Mouse (Mus musculus): ENCODE measurements around the gene Cdc42bpg.
A peak's percentile ranks its signal among the peaks of the same experiment; 100 is the strongest.

The Cdc42bpg gene

DNA sequence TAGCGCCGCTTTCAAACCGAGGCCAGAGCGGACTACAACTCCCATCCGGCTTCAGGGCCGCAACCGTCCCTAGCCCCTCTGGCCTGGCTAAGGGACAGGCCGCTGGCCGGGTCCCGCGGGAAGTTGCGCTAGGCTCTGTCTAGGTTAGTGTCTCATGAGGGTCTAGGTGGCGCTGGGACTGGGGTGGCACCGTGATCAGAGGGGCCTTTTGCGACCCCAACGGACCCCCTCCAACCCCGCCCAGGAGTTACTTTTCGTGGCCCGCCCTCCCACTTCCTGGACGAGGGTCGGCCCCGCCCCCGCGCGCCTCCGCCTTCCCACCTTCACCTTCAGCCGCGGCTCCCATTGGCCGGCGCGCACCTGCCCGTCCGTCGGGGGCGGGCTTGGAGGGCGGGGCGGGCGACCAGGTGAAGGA is at the start of gene Cdc42bpg:
Gene Cdc42bpg (plus strand): TSS at position 320 of the 415 bp plus-strand sequence.
- peak; percentile 82 to 93 for DNase-seq

DNA sequence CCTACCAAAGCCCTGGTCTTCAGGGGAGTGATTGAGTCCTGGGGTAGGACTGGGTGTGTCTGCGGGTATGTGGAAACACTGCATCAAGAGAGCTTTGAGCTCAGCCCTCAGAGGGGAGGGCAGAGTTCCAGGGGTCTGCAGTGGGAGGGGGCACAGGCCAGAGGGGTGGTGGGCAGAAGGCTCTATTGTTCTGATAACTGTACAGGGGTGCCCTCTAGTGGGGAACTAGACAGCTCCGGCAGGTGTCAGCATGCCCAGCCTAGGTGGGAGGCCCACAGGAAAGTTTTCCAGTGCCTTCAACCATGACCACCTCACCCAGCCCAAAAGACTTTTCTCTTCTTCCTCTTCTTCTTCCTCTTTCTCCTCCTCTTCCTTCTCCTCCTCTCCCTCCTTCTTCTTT is 45.8 kb upstream of the Cdc42bpg start:
- DNase-seq = peak in 1 of 2 experiments; percentile 39

DNA sequence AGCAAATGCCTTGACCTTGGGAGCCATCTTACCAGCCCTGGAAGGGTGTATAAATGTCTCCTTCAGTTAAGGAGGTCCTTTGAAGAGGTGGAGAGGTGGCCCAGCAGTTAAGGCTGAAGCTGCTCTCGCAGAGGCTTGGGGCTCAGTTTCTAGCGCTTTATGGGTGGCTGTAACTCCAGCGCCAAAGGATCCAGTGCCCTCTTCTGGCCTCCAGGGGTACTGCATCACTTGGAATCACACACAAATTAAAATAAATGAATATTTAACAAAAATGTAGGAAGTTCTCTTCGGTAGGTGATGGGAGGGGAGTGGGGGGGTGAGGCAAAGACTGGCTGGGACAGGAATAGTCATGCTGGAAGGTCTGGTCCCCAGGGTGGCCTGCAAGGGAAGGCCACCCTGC is 45.3 kb upstream of the Cdc42bpg start:
- no peak for DNase-seq

DNA sequence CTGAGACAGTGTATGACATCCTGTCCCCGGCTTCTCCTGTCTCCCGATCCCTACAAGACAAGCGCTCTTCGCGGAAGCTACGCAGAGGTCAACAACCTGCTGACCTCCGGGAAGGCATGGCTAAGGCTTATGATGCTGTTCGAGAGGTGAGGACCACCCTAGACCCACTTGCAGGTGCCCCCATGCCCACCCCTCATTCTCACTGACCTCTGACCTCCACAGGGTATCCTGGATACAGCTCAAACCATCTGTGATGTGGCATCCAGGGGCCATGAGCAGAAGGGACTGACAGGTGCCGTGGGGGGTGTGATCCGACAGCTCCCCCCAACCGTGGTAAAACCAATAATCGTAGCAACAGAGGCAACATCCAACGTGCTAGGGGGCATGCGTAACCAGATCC is 44.9 kb upstream of the Cdc42bpg start:
- no peak for DNase-seq

DNA sequence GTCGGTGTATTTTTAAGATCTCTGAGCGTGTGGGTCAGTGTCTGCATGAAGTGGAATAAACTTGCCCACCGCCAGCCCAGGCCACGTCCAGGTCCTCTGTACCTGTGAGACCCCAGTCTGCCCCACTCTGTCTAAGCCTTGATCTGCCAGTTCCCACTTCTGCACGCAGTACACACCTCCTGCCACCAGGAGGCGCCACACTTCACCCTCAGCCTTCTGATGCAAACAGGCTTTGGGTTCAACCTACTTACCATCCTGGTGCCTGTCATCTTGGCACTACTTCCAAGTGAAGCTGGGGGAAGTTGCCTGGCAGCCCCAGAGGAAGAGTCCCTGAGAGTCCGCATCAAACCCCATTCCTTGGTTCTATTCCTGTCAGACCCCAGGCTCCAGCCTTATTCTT is 44.0 kb upstream of the Cdc42bpg start:
- peak; percentile 51 to 79 for DNase-seq

DNA sequence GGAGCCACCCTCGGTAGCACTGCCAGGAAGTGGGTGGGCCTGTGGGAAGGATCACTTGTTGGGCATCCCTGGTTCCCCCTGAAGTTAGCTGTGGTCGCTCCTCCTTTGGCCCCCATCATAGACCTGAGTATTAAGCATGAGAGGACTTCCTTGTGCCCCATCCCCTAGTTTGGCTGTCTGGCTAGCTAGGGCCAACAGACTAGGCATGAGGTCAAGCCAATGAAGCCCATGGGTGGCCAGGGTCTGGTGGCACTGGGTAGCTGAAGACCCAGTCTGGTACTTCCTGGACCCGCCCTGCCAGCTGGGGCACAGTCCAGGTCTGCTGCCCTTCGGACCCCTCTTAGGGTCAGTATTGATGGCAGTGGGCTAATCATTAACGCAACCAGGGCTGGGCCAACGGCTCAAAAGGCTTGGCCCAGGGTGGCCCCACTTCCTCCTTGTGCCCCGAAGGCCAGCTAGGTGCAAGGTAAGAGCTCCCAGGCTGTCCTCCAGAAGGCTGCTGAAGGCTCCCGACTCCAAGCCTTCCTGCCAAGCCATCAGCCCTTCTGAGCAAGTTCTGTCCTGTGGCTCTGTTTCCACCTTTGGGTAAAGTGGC is 43.3 kb upstream of the Cdc42bpg start:
- DNase-seq = no peak

DNA sequence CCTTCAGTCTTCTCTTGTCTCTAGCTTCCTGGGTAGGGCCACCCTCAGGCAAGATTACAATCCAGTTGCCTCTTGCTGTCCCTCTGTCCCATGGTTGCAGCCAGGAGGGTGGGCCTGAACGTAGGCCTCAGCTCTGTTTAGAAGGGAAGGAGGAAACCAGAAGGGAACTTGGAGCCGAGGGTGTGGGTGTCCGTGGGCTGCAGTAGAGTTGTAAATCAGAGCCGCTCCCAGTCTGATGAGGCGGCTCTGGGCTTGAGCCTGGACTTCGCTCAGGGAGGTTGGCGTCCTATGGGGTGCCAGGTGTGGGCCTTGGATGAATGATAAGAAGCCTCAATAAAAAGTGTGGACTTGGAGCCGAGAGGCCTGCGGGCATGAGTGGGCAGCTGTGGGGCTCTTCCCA is 42.1 kb upstream of the Cdc42bpg start:
- DNase-seq = no peak

DNA sequence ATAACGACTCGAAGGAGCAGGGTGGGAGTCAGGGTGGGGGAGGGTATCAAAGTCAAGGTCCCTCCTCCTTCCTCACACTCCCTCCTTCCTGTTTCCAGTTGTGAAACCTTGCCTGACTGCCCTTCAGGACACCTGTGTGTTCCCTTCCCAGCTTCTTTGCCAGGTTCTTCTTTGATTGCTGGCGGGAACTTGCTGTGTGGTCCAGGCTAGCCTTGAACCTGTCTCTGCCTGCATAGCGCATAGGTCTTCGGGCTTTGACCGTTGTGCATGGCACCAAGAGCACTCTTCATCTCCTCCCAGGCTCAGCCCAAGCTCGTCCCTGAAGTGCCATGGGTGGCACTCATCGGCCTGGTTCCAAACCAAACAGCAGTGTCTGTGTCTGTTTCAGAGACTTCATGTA is 41.3 kb upstream of the Cdc42bpg start:
- DNase-seq = no peak

DNA sequence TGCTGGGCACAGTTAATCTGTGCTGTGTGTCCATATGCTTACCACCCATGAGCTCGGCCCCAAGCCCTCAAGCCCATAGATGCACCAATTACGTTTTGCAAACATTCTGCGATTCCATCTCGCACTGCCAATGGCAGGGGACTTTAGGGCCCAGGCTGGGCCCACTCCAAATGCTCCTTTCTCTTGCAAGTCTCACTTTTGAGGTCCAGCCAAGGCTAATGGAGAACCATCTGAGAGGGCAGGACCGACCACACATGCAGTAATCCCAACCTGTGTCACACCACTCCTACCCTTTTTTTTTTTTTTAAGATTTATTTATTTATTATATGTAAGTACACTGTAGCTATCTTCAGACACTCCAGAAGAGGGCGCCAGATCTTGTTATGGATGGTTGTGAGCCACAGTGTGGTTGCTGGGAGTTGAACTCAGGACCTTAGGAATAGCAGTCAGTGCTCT is 40.5 kb upstream of the Cdc42bpg start:
- no peak for DNase-seq

DNA sequence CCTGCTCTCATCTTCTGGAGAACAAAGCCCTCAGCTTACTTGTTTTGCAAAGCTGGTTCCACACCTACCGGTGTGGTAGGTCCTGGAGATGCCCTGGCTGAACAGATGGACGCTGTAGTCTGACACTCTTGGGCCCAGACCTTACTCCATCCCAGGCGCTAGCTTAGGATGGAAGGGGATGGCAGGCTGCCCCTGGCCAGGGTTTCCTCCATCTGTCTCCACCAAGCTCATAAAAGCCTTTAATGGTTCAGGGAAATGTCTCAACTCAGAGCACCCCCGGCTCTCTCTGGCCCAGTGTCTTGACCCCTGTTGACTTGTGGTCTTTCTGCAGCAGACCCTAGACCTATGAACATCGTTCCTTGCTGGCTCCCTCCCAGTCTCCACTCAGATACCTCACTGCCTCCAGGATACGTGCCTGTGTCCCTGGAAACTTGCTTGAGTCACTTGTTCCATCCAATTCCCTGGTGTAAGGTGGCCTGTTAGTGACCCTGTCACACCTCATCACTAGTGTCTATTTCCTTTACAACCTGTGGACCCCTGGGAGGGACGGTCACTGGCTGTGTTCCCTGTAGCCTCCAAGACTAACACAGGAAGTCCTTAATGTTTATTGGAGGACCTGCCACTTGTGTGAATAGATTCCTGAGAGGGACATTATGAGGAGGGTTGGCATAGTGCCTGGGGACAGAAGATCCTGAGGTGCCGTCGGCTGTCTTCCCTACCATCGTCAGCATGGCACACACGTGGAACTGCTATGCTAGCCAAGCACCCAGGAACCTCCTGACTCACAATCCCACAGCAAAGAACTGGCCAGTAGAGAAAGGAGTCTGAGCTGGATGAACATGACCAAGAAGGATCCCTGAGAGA is 38.7 kb upstream of the Cdc42bpg start:
- DNase-seq = no peak

DNA sequence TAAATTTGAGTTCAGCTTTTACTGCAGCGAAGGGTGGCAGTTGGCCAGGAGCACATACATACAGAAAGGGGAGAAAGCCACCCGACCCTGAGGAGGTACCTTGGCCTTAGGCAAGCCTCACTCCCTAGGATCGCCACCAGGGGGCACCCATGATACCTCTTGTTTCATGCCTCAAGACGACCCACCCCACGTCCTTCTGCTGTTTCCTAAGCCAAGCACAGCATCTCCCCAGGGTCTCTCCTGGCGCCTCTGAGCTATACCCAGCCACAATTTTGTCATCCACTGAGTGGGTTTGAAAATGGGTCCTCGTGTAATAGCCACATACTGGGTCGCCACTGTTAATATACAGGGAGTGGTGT is 38.1 kb upstream of the Cdc42bpg start:
- peak; percentile 73 to 89 for DNase-seq

DNA sequence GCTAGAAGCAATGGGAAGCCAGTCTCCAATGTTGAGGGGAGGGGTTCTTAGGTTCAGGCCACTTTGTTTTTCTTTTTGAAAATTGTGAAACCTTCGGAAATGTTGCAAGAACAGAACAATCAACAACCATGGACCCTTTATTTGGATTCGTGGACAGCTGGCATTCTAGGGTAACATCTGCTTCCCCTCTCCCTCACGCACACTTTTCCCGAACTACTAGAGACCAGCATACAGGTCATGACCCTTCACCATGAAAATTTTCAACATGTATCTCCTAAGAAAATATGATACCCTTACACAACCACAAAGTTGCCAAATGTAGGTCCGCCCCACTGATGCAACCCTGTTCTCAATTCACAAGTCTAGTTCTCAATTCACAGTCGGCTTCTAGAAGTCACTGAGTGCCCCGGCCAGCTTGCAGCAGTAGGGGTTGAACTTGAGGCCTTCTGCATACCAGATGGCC is 37.6 kb upstream of the Cdc42bpg start:
- no peak for DNase-seq

DNA sequence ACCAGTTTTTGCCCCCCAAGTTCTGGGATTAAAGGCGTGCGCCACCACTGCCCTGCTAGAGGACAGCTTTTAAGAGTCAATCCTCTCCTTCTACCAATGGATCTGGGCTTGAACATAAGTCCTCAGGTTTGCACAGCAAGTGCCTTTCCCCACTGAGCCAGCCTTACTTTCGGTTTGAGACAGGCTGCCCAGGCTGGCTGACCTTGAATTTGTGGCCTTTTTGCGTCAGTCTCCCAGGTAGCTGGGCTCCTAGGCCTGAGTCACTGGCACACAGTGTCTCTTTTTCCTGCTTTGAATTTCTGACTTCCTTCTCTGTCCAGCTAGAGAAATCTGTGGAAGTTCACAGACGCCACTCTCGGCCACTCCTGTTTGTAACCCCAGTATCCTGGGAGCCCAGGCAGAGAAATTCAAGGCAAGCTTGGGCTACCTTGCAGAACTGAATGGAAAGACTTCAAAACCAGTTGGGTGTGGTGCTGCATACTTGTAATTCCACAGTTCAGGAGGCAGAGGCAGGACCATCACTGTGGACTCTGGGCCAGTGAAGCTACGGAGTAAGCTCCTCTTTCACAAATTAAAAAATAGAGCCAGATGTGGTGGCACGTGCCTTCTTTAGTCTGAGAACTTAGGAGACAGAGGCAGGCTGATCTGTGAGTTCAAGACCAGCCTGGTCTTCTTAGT is 36.3 kb upstream of the Cdc42bpg start:
- no peak for DNase-seq

DNA sequence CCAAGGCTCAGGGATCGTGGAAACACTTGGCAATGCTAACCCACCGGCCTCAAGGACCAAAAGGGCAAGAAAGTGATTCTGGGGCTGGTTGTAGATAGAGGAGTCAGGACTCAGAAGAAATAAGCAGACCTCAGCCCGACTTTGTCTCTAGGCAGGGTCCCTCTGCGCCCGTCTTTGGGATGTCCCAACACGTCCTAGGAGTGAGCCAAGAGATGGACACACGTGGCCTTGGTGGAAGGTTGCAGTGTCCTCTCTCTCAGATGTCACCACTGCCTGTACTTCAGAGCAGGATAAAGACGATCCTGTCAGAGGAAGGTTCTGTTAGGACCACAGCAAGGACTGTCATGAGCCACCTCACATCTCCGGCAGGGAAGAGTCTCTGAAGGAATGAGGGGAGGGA is 35.6 kb upstream of the Cdc42bpg start:
- DNase-seq = no peak

DNA sequence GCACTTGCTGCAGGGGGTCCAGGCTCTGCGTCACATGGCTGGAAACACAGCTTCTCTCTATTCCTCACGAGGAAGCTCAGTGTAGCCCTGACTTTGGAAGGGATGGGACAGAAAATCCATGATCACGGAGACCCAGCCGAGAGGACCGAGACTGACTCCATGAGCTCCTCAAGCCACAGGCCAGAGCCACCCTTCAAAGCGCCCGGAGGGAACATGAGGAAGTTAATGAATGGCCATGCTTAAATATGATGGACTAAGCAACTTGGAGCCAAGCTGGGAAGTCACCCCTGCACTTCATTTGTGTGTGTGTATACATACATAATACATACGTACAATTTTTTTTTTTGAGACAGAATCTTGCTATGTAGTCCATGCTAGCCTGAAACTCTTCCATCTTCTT is 35.0 kb upstream of the Cdc42bpg start:
- no peak for DNase-seq

DNA sequence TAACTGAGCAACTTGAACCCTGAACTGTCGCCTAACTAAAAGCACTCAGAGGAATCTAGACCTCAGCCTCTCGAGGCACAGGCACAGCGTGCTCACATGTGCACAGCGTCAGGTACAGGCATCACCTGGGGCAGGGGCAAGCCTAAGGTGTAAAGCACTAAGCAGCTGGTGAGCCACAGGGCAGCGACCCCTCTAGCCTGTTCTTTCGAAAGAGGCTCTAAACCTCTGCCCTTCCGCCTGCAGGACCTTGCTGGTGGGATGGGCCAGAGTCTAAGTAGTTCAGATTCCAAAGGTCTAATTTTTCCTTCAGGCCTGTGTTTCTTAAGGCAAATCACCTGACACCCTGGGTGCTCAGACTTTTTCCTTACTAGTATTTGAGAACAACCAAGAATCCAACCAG is 34.2 kb upstream of the Cdc42bpg start:
- no peak for DNase-seq

DNA sequence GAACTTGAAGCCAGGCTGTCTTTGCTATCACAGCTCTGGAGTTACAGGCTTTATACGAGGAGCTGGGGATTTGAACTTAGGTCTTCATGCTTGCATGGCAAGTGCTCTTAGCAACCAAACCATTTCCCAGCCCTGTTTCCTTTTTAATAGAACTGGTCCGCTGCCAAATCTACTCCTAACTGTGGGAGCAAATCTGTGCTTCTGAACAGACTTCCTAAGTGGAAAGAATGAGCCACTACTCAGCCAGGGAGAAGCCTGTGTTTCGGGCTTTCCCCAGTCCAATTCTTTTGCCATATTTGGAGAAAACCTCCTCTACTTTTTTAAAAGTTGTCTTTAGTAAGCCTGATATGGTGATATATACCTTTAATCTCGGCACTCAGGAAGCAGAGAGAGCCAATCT is 33.5 kb upstream of the Cdc42bpg start:
- DNase-seq = no peak

DNA sequence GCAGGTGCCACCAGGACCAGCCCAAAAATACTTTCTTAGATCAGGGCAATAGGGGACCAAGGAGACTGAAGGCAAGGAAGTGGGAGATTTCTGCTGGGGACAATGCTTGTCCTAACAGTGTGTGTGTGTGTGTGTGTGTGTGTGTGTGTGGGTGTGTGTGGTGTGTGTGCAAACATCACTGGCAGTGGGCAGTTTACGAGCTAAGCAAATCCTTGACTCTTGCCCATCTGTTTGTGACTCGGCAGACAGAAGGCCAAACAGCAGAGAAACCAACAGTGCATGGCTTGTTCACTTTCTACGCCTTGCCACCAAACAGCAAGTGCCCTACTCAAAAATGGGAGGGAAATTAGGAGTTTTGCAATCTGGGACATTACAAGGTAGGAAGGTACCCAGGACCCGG is 32.7 kb upstream of the Cdc42bpg start:
- DNase-seq = no peak

DNA sequence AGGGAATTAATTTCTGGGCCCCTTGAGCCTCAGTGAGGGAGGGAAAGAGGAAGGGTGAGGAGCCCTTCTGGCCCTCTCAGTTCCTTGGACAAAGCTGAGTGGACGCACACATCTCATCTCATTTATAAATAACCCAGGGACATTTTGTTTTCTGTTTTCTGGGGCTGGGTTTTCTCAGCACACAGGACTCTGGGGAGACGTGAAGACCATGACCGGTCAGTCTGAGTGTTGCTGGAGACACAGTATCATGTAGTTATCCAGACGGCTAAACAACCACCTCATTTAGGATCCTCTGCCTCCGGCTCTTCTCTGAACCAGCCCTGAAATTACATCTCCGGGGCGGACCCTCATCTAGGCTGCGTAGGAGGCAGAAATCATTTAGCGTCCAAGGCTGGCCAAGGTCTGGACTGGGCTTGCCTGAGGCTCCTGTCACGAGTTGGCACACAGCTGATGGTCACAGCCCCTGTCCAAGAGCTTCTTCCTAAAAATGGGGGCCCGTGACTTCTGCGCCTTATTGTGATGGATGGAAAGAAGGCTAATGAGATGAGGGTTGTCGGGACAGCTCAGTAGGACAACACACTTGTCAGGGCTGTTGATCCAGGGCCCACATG is 32.2 kb upstream of the Cdc42bpg start:
- no peak for DNase-seq

DNA sequence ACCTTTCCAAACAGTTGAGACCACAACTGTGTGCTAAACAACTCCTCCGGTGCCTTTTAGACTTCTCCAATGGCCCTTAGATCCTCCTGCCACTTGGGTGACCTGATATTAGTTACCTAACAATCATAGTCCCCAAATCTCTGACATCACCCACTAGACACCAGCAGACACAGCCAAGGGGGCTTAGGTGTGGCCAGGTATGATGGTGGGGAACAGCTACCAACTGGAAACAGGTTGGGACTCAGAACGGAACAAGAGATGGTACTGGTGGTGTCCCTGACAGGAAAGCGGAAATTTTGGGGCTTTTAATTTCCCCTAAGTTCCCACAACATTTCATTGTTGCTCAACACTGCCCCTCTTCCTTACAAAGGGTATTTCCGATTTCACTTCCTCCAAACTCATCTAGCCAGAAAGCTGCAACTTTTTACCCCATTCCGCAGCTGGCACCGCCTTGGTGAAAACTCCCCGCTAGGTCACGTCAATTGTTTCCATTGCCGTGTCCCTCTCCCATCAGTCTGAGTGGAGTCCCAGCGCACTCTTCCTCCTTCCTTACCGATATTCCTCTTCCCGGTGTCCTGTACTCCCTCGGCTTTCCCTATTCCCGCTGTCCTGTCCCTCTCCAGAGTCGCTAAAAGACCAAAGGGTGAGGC is 30.4 kb upstream of the Cdc42bpg start:
- peak; percentile 57 to 68 for DNase-seq

DNA sequence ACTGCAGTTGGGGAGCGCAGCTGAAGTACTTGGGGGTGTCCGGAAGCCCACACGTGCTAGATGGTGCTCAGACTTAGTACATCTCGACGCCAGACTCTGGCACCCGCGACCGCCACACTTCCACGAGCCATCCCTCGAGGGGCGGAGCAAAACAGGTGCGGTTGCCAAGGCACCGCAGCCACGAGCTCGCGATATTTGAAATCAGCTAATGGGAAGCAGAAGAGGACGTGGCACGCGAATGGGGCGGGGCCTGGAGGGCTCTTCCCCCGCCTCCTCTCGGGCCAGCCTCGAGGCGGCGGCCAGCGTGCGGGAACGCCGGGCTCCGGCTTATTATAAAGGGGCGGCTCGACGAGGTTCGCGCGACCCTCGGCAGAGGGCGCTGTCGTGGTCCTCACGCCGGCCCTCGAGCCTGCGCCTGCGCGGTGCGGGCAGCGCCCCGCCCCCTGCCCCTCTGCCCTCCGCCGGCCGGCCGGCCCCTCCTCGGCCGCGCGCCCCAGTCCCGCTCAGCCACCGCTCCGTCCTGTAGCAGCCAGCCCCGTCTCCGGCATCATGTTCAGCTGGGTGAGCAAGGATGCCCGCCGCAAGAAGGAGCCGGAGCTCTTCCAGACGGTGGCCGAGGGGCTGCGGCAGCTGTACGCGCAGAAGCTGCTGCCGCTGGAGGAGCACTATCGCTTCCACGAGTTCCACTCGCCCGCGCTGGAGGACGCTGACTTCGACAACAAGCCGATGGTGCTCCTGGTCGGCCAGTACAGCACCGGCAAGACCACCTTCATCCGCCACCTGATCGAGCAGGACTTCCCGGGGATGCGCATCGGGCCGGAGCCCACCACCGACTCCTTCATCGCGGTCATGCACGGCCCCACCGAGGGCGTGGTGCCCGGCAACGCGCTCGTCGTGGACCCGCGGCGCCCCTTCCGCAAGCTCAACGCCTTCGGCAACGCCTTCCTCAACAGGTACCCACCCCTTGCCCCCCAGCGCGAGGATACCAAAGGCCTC is 29.5 kb upstream of the Cdc42bpg start, which contains the start of gene Ehd1:
Gene Ehd1 (plus strand): TSS at position 300 of the 996 bp plus-strand sequence.
- DNase-seq = peak; percentile 97
